Mouse (Mus musculus): Measurements from ENCODE around the gene Dolpp1. TPM values are rescaled to one million over a fixed set of nuclear protein-coding genes. Genes with fewer than 3 reads are reported as not detected.

Gene Dolpp1
- polyA plus RNA-seq, 1 experiment from 2014 or later = 39.9 TPM

GRCm38 (mm10) chr2:30445312-30445711 is 53.3 kb downstream of the Dolpp1 start:
- peaks cover 51% of the 10 kb centered on the region for H3K36me3 ChIP-seq (ENCODE audit: control insufficient read depth, insufficient read depth, low read length)
- no peak overlapping the region for H3K4me3 ChIP-seq (ENCODE audit: low read depth, low read length)
- peak; percentile 46; the same call in 1 of the 2 replicates for ATAC-seq (replicated peaks; ENCODE audit: low FRiP score)
- peaks cover 54% of the 10 kb centered on the region for H3K4me1 ChIP-seq (replicated peaks; ENCODE audit: control insufficient read depth, insufficient read depth, low read length)
- H3K27me3 ChIP-seq (replicated peaks; ENCODE audit: control insufficient read depth, insufficient read depth, low read length) = no peaks in the 10 kb centered on the region
- H3K9ac ChIP-seq (ENCODE audit: low read depth, low read length) = no peak overlapping the region
- no peak overlapping the region for H3K4me2 ChIP-seq
- H3K9me3 ChIP-seq (ENCODE audit: control insufficient read depth, low read length) = 0 out of 2 replicates have a peak, but pooled peaks cover 4% of the 10 kb centered on the region
- DNase-seq (ENCODE audit: low spot score) = no peak
- WGBS = 59% methylated on average over 2 of the region's 2 CpGs
- H3K27ac ChIP-seq (ENCODE audit: low read depth, low read length) = peak overlapping the region; percentile 51

- Histone ChIP-seq H3K9ac (ENCODE audit: low read depth, low read length) (no peak overlapping the region), H3K4me1 (replicated peaks; ENCODE audit: control insufficient read depth, insufficient read depth, low read length) (peaks cover 36% of the 10 kb centered on the region)
Measured at GRCm38 (mm10) chr2:30446891-30447826, 55.1 kb downstream of the Dolpp1 start.

GRCm38 (mm10) chr2:30448371-30448770 is 56.3 kb downstream of the Dolpp1 start:
- no peak for ATAC-seq (replicated peaks; ENCODE audit: low FRiP score)
- Histone ChIP-seq H3K27ac (ENCODE audit: low read depth, low read length) (no peak overlapping the region), H3K9ac (ENCODE audit: low read depth, low read length) (no peak overlapping the region), H3K4me1 (replicated peaks; ENCODE audit: control insufficient read depth, insufficient read depth, low read length) (peaks cover 24% of the 10 kb centered on the region), H3K4me3 (ENCODE audit: low read depth, low read length) (no peak overlapping the region), H3K27me3 (replicated peaks; ENCODE audit: control insufficient read depth, insufficient read depth, low read length) (no peaks in the 10 kb centered on the region), H3K4me2 (no peak overlapping the region), H3K9me3 (ENCODE audit: control insufficient read depth, low read length) (0 out of 2 replicates have a peak, but pooled peaks cover 4% of the 10 kb centered on the region), H3K36me3 (ENCODE audit: control insufficient read depth, insufficient read depth, low read length) (peaks cover 40% of the 10 kb centered on the region)
- 92% methylated on average over 7 of the region's 7 CpGs for WGBS
- no peak for DNase-seq (ENCODE audit: low spot score)

More at GRCm38 (mm10) chr2:30446891-30447826, 55.1 kb downstream of the Dolpp1 start:
- Histone ChIP-seq H3K4me2 (no peak overlapping the region), H3K27ac (ENCODE audit: low read depth, low read length) (no peak overlapping the region), H3K36me3 (ENCODE audit: control insufficient read depth, insufficient read depth, low read length) (peaks cover 50% of the 10 kb centered on the region), H3K27me3 (replicated peaks; ENCODE audit: control insufficient read depth, insufficient read depth, low read length) (no peaks in the 10 kb centered on the region), H3K9me3 (ENCODE audit: control insufficient read depth, low read length) (0 out of 2 replicates have a peak, but pooled peaks cover 4% of the 10 kb centered on the region), H3K4me3 (ENCODE audit: low read depth, low read length) (no peak overlapping the region)
- DNase-seq (ENCODE audit: low spot score) (no peak), ATAC-seq (replicated peaks; ENCODE audit: low FRiP score) (no peak)
- WGBS = 78% methylated on average over 10 of the region's 10 CpGs

Small RNA genes within 50 kb of the gene (microRNA-seq; reads per million reads assigned to microRNA genes)
- not detected for gene Gm47292 (ENCODE audit: borderline number of aligned reads)

Other genes with a start within 250 kb of the Dolpp1 start
- 27.1 and 29.1 TPM in 2 replicates for gene Endog, start 220.8 kb upstream of the Dolpp1 start, polyA plus RNA-seq (2014; fragmentation: Nextera tagmentation; extraction: Ambion mirVana)
- 85.0 and 87.2 TPM in 2 replicates for gene Spout1, start 213.8 kb upstream of the Dolpp1 start, polyA plus RNA-seq (2014; fragmentation: Nextera tagmentation; extraction: Ambion mirVana)
- gene Kyat1, start 186.4 kb upstream of the Dolpp1 start, polyA plus RNA-seq (2014; fragmentation: Nextera tagmentation; extraction: Ambion mirVana) = 17.7 and 18.2 TPM in 2 replicates
- gene Lrrc8a, start 154.5 kb upstream of the Dolpp1 start, polyA plus RNA-seq (2014; fragmentation: Nextera tagmentation; extraction: Ambion mirVana) = 21.4 and 21.7 TPM in 2 replicates
- 0.16 and 0.23 TPM in 2 replicates for gene Gm28035, start 151.7 kb upstream of the Dolpp1 start, polyA plus RNA-seq (2014; fragmentation: Nextera tagmentation; extraction: Ambion mirVana)
- 10.5 and 11.7 TPM in 2 replicates for gene Phyhd1, start 126.1 kb upstream of the Dolpp1 start, polyA plus RNA-seq (2014; fragmentation: Nextera tagmentation; extraction: Ambion mirVana)
- gene Gm28038, start 111.2 kb upstream of the Dolpp1 start, polyA plus RNA-seq (2014; fragmentation: Nextera tagmentation; extraction: Ambion mirVana) = not detected in 2 replicates
- 24.2 and 25.6 TPM in 2 replicates for gene Dolk, start 105.9 kb upstream of the Dolpp1 start, polyA plus RNA-seq (2014; fragmentation: Nextera tagmentation; extraction: Ambion mirVana)
- 60.1 and 64.5 TPM in 2 replicates for gene Nup188, start 105.9 kb upstream of the Dolpp1 start, polyA plus RNA-seq (2014; fragmentation: Nextera tagmentation; extraction: Ambion mirVana)
- 44.0 and 48.9 TPM in 2 replicates for gene Sh3glb2, start 32.9 kb upstream of the Dolpp1 start, polyA plus RNA-seq (2014; fragmentation: Nextera tagmentation; extraction: Ambion mirVana)
- gene Miga2, start 28.0 kb upstream of the Dolpp1 start, polyA plus RNA-seq (2014; fragmentation: Nextera tagmentation; extraction: Ambion mirVana) = 19.7 and 21.2 TPM in 2 replicates
- 26.1 and 38.3 TPM in 2 replicates for gene Crat, start 23.6 kb downstream of the Dolpp1 start, polyA plus RNA-seq (2014; fragmentation: Nextera tagmentation; extraction: Ambion mirVana)
- gene Ptpa, start 23.8 kb downstream of the Dolpp1 start, polyA plus RNA-seq (2014; fragmentation: Nextera tagmentation; extraction: Ambion mirVana) = 124 and 135 TPM in 2 replicates
- gene Ier5l, start 82.0 kb downstream of the Dolpp1 start, polyA plus RNA-seq (2014; fragmentation: Nextera tagmentation; extraction: Ambion mirVana) = 1.2 TPM in 2 replicates
- 0.38 TPM in 1 of 2 replicates, not detected in the other for gene Cstad, start 202.8 kb downstream of the Dolpp1 start, polyA plus RNA-seq (2014; fragmentation: Nextera tagmentation; extraction: Ambion mirVana)